Mouse (Mus musculus) adrenal gland, adult 8-10 months (tissue): Measurements from ENCODE around the gene Hist1h1d. TPM values are rescaled to one million over a fixed set of nuclear protein-coding genes. Genes with fewer than 3 reads are reported as not detected.

ENCODE experiments used
- DNase-seq: peaks from one replicate; pipeline ENCODE4 v3.0.0; 2022
- total RNA-seq, 4 experiments: library from RNA; stranded (reverse); gene quantifications; 2 replicates each; pipeline ENCODE4 v1.2.4; 2022

The Hist1h1d gene
- total RNA-seq: 1 to 10 TPM; 2.2 to 3.9 (median 3.1) TPM

DNA sequence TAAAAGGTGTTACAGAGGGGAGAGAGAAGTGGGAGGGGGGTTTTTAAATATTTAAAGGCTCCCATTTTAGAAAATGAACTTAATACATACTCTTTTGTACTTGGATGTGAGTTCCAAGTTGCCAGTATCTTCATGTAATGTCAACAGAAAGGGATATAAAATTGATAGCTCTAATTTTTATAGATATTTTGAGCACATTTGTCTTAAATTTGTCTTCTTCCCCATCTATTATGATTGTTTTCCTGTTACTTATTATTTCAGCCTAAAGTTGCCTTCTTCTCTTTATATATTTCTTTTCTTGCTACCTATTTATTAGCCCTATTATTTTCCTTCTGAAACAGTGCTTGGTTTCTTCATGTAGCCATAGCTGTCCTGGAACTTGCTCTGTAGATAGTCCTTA is at the start of gene Hist1h1d:
Hist1h1d (plus strand) TSS at position 301 of the 400 bp plus-strand sequence.
- no peak for DNase-seq

DNA sequence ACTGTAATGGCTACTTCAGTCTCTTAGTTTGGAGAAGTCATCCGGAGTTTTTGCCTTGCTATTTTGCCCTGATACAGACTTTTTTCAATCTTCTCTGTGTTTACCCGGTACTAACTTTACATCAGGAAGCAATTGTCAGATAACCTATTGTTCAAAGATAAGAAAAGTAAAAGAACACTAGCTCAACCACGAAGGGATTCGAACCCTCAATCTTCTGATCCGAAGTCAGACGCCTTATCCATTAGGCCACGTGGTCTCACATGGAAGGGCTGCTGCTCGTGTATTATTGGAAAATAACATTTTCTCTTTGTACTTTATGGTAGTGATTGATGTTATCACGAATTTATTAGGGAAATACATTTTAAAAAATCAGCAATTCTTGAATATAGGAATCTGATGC is 49.3 kb upstream of the Hist1h1d start:
- DNase-seq: no peak

DNA sequence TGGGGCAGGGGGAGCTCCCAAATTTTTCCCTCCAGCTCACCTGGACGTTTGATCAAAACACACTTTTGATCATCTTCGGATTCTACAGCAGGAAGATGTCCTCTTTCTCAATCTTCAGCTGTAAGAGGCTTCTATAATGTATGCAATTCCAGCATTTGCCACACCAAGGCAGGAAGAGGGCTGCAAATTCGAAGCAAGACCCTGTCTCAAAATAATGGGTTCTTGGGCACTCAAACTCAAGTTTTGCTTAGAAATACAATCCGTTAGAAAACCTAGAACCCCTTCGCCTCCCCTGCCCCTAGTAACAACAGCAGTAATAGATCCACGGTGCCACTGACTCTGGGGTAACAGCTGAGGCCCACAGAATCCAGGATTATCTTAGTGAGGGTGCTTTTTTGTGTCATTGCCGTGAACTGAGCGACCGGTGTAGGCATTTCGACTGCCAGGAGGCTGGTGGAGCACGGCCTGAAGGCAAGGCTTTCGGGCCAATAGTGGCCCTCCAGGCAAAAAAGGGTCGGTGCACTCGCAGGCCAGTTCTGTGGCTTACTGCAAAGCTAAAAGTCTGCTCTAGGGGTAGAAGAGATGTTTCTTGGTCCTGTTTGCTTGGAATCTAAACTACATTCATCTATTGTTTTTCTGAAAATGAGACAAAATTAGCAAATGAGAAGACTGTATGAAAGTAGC is 47.3 kb upstream of the Hist1h1d start:
- no peak for DNase-seq

DNA sequence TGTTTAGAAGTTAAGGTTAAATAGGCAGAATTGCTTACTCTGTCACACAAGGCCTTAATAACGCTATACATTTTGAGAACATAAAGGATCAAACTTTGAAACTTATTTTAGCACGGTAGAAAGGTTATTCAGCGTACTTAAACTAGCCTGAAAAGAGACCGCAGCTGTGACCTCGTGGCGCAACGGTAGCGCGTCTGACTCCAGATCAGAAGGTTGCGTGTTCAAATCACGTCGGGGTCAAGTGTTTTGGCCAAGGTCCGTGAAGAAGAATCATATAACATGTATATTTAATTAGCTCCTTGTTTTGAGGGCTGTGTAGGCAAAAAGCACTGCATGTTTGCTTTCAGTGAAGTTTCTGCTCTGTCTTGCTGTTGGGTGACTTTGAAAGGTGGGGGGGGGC is 46.7 kb upstream of the Hist1h1d start:
- peak; percentile 26 for DNase-seq

DNA sequence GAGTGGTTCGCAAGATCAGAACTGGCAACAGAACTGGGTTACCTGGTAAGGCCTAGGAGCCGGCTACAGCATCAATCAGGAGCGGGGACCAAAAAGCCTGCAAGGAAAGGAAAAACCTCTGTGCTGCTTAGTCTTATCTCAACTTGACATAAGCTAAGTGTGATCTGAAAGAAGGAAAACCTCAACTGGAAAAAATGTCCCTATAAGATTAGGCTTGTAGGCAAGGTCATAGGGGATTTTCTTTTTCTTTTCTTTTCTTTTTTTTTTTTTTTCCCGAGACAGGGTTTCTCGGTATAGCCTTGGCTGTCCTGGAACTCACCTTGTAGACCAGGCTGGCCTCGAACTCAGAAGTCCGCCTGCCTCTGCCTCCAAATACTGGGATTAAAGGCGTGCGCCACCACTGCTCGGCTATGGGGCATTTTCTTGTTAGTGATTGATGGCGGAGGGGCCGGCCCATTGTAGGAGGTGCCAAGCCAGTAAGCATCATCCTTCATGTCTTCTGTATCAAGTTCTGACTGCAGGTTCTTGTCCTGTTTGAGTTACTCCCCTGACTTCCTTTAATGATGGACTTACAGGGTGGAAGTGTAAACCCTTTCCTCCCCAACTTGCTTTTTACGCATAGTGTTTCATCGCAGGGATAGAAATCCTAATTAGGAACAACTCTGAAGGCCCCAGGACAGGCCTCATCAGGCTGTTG is 46.1 kb upstream of the Hist1h1d start:
- no peak for DNase-seq

DNA sequence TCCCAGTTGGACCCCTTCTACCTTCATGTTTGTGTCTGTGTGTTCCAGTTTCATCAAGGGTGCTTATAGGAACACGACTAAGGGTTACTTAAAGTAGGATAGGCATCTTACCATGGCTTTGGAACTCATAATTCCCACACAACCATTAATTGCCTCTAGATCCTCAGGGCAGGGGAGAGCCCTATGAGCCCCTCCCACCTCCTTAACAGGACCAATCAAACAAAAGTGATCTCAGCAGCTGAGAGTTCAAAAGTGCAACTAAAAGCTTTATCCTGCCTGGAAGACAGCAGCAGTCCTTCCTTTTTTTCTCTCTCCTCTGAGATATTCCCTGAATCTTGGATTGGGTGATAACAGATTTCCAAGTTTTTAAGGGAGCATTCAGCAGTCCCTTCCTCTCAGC is 42.9 kb upstream of the Hist1h1d start:
- DNase-seq: no peak

DNA sequence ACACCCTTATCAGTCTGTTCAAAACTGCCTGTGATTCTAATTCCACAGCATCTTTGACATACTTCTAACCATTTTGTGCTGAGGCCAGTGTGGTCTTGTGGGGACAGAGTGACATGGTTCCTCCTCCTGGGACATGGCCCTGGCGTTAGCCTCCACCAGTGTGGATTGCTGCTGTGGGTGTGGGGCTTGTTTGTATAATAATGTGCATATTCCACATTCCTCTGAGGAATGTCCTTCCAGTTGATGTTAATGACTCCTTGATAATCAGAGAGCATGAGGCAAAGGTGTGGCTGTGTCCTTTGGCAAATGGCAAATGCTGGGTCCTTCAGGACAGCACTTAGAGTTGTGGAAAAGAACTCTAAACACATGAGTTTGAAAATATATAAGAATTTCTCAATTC is 39.5 kb upstream of the Hist1h1d start:
- DNase-seq: no peak

DNA sequence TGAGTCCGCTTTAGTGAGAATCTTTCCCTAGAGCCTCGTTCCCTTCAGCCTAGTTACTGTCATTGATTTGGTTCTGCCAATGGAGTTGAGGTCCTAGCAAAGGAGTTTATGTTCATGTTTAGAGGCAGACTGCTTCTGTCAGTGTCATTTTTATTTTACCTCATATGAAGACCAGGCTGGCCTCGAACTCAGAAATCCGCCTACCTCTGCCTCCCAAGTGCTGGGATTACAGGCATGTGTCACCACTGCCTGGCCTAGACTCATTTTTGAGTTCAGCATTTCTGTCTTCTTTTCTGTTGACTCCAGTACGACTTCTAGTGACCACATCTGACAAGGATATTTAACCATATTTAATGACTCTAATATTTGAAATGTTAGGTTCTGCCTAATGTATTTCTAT is 37.8 kb upstream of the Hist1h1d start:
- DNase-seq: no peak

DNA sequence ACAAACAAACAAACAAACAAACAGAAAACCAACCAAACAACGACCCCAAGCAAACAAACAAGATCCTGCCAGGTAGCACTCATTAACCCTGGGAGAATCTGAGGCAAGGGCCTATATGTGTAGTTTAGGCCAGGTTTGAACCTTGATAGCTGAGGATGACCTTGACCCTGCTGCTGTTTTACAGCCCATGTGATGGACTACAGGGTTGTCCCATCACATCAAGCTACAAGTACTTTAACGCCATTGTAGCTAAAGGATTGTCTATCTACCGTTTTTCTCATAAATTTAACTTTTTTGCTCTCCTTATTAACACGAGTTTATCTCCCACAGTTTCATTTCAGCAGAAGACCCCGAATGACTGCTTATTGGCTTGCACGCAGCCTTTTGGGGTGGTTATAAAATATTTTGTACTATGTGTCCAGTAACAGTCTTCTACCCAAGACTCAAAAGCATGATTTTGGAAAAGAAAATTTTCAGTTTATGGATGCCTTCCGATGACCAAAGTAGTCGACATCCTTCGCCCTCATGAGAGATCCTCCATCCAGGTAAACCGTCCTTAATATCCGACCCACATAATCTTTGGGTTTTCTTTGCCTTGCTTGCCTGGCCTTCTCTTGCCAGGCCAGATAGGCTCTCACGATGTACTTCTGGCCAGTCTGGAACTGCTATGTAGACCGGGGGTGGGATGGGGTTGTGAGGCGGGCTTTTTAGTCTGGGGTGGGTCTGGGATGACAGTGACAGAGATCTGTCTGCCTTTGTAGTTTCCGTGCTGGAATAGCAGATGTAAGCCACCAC is 37.0 kb upstream of the Hist1h1d start:
- DNase-seq: no peak

DNA sequence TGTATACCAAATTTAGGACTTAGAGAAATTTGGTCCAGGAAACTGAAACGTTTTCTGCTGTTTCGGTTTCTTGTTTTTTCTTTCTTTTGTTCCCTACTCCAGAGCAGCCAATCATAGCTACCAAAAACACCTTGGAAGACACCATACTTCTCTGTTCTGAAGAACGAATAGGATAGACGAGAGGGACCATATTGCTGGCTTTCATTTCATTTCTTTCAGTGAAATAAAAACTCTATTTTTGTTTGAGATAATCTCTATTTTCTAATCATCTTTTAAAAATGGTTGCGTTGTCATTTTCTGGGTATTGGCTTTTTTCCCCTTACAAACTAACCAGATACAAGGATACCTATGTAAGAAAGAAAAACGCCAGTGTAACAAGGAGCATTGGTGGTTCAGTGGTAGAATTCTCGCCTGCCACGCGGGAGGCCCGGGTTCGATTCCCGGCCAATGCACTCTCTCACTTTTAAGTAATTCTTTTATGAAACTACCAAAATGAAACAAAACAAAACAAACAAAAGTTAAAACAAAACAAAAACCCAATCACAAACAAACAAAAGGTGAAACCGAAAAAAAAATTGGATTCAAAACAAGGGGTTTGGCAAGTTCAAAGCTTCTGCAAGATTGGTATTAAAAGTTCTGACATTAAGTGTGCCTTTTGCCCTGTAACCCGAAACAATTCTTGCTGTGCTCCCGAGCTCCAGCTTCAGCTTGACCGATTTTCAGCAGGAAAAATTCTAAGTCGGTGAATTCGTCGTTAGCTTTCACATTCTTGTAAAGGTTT is 36.0 kb upstream of the Hist1h1d start:
- peak; percentile 48 for DNase-seq

DNA sequence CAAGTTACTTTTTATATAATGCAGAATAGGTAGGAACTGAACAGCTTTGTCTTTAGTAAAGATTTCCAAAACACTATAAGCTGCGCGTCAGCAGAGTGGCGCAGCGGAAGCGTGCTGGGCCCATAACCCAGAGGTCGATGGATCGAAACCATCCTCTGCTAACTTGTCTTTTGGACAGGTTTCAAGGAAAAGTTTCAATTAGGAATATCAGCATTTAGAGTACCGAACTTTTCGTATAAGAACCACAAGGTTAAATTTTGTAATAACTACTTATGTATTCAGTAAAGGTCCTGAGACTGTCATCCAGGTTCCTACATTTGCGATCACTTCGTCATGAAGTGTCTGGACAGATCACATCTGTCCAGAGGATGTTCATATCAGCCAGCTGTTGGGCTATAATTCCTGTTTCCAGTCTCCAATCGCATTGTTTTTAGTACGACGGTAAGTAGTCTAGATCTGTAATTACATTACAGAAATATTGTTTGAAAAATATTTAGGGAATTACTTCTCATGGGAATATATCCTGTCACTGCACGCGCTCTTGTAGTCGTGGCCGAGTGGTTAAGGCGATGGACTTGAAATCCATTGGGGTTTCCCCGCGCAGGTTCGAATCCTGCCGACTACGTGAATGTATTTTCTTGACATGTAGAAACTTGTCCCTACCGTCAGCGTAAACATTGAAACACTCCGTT is 35.3 kb upstream of the Hist1h1d start:
- DNase-seq: peak; percentile 86

DNA sequence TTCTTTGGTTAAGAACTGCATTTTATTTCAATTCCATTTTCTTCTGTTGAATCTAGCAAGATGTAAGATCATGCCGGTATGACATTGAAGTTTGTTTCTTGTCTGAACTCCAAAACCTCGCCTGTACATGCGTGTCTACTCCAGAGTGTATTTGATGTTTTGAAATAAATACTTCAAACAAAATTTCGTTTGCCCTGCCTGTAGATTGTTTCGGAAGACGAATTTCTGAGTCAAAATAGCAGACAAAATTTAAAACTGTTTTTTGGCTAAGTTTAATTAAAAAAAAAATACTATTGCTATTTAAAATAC is 34.8 kb upstream of the Hist1h1d start:
- DNase-seq: no peak

DNA sequence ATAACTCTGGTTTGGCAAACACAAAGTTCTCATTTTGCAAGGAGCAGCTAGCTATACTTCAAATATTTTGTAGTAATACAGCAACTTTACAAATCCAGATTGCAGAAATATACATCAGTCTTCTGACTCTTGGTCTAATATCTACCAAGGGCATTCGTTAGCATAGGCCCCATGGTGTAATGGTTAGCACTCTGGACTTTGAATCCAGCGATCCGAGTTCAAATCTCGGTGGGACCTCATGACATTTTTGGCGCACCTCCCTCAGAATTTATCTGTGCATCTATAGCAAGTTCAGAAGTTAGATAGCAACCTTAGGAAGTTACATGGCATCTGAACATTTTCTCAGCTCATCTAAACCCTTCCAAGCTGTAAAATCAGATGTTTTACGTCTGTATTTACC is 34.2 kb upstream of the Hist1h1d start:
- DNase-seq: peak; percentile 70

DNA sequence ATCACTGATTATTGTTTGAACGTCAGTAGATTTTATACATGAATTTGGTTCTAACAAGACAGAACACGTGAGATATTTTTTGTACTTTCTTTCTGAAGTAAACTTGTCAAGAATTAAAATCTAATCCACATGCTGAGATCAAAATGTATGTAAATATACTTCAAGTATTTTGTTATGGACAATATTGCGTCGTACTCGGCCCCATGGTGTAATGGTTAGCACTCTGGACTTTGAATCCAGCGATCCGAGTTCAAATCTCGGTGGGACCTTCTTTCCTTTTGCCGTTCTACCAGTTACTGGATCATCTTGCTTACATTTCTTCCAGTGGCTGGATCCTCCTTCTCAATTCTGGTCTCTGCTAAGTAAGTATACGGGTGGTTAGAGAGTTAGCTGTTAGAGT is 33.6 kb upstream of the Hist1h1d start:
- peak; percentile 77 for DNase-seq

DNA sequence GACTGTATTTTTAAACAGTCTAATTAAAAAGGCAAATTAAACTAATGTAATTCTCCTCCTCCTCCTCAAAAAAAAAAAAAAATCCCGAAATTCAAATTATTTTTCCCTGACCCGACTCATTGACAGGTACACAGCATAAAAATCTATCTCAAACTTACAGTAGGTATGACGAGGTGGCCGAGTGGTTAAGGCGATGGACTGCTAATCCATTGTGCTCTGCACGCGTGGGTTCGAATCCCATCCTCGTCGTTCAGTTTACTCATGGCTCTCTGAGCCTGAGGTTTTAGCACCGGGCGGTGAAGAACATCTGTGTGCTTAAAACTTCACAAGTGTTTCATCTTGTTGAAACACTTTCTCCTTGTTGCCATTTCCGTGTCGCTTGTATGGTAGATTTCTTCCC is 31.4 kb upstream of the Hist1h1d start:
- DNase-seq: peak; percentile 77

DNA sequence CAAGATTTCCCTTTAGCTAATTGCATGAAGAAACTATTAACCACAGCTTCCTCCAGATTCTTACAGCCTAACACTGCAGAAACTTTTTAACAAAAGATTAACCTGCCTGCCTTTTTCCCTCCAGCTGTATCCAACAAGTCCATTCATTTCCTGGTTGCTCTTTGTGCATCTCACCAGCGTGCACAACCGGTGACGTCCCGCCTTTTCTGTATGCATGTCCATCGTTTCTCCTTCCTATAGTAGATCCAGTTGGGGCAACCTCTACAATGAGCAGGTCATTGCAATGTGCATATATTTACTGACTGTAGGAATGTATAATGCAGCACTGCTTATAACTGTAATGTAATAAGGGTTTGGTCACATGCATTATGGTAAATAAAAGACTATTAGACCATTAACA is 29.1 kb upstream of the Hist1h1d start:
- no peak for DNase-seq

DNA sequence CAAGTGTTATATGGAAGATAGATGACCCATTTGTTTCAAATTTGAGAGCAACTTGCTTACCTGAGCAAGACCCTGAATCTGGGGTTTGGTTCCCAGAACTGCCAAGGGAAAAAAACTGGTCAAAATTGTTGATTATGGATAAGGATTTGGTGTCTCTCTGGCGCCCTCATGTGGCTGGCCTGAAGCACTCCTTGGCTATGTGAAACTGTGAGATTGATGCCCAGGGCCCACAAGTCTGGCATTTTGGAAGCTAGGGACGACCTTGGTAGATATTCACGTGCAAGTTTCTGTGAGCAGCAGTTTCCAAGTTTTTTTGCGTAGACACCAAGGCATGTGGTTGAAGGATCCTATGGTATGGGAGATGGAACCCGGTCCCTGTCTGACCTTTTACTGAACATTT is 28.4 kb upstream of the Hist1h1d start:
- DNase-seq: peak; percentile 66

DNA sequence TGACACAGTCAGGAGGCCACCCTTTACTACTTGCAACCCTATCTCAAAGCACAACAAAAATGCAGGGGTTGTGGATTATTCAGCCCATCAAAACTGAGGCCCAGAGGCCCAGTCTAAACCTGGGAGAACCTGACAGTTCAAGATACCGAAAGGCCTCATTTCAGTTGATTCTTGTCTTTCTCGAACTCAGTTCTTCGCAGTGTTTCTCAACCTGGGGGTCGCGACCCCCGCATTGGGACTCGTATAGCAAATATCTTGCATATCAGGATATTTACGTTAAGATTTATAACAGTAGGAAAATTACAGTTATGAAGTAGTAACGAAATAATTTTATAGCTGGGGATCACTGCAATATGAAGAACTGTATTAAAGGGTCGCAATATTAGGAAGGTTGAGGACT is 27.2 kb upstream of the Hist1h1d start:
- no peak for DNase-seq

DNA sequence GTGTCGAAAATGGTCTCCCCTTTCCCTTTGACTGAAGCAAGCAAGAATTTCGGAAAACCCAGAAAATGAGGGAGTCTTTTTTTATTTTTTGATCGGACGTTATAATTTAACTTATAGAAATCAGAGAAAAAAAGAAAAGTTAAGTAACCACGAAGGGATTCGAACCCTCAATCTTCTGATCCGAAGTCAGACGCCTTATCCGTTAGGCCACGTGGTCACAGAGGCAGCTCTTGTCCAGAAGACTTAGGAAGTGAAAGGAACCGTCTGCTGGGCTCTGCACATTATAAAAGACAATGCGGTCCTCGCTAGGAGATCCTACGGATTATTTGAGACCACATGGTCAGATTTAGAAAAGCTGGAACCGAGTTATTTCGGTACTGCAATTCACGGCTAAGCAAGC is 26.8 kb upstream of the Hist1h1d start:
- peak; percentile 88 for DNase-seq

DNA sequence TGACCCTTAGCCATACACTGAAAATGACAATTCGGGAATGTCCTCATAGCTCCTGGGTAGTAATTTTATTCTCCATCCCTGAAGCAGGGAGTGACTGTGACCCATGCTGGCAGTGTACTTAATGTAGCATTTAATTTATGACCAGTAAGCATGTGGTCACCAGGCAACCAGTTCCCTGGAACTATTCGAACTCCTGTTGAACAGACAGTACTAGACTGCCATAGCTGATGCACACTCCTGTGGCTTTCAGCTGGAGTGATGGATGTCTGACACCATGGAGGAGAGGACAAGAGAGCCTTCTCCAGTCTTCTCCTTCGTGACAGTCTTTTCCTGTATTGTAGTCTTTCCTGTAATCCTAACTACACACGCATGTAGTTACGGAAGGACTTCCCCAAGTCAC is 24.1 kb upstream of the Hist1h1d start:
- DNase-seq: no peak

DNA sequence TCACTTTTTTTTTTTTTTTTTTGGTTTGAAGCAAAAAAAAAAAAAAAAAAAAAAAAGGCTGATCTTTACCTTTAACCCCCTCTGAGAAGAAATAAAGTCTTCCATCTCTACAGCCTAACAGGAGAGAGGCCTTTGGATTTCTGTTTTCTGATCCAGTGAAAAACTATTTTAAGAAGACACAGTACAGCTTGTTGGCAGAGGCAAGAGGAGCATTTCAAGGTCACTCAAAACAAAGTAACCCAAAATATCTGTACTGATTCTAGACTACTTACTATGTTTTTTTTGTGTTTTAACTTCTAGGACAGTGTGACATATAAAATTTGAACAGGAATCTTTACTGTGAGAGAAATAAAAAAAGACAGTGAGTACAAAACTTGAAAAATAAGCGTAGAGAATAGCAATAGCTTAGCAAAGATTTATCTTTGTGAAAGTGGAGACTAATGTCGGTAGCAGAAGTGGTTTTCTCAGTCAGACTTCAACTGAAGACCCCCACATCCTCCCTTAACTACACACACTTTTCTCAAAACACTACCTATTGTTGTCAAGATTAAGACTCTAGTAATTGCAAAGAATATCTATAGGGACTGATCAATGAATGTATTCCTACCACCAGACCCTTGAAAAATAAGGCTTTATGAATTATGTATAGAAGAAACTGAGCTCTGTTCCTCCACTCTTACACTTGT is 23.4 kb upstream of the Hist1h1d start:
- no peak for DNase-seq
